Mouse (Mus musculus): ENCODE data around the gene Slfn8. TPM values are rescaled to one million over a fixed set of nuclear protein-coding genes. Genes with fewer than 3 reads are reported as not detected.
"Not testable (repeated sequence)": the region's sequence is repeated elsewhere in the genome, so short reads cannot be mapped to it uniquely, and the experiment has no call there.

Gene Slfn8
- total RNA-seq, 2 experiments from 2014 or later = 0.11 to 0.21 TPM

- DNase-seq (ENCODE audit: low spot score) = peak; percentile 31
Measured at GRCm38 (mm10) chr11:82991469-82992166, 29.0 kb downstream of the Slfn8 start, which contains the start of gene Slfn9. Gene Slfn9 (minus strand): TSS chr11:82991830.

GRCm38 (mm10) chr11:82990612-82991385 is 29.8 kb downstream of the Slfn8 start:
- DNase-seq (ENCODE audit: low spot score) = peak; percentile 22

- no peak for DNase-seq (ENCODE audit: low spot score)
Measured at GRCm38 (mm10) chr11:82989357-82989756, 31.3 kb downstream of the Slfn8 start.

- no peak for DNase-seq (ENCODE audit: low spot score)
Measured at GRCm38 (mm10) chr11:82987621-82988020, 33.0 kb downstream of the Slfn8 start.

GRCm38 (mm10) chr11:82983193-82983592 is 37.4 kb downstream of the Slfn8 start:
- peak; percentile 44 for DNase-seq (ENCODE audit: low spot score)

DNA sequence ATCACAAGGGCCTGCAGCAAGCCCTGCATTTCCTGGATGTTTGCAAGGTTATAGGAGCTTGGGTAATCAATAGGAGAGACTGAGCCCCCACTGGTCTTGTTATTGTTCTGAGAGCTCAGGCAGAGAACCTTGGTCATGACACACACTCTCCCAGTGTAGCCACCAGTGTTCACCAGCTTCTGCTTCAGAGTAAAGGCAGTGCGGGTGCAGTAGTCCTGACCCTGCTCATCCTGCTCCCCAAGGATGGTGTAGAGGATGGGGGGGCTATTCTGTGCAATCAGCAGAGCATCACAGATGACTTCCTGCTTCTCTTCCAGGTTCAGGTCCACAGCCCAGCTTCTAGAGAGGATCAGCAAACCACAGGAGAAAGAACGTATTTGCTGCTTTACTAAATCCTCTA is 38.2 kb downstream of the Slfn8 start:
- not testable (repeated sequence) for DNase-seq (ENCODE audit: low spot score)

GRCm38 (mm10) chr11:82973916-82974315 is 46.7 kb downstream of the Slfn8 start:
- DNase-seq (ENCODE audit: low spot score) = no peak

DNA sequence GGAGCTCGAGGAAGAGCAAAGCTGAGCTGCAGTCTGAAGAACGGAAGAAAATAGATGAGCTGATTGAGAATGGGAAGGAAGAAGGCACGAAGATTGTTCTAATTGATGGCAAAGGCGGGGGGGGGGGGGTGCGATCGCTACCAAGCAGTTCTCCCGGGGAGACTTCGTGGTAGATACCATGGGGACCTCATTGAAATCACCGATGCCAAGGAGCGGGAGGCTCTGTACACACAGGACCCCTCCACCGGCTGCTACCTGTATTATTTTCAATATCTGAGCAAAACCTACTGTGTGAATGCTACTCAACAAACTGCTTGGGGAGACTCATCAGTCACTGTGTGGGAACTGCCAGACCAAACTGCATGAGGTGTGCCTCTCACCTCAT is 49.0 kb downstream of the Slfn8 start:
- no peak for DNase-seq (ENCODE audit: low spot score)

- no peak for DNase-seq (ENCODE audit: low spot score)
Measured at GRCm38 (mm10) chr11:82970712-82971589, 49.7 kb downstream of the Slfn8 start.

DNA sequence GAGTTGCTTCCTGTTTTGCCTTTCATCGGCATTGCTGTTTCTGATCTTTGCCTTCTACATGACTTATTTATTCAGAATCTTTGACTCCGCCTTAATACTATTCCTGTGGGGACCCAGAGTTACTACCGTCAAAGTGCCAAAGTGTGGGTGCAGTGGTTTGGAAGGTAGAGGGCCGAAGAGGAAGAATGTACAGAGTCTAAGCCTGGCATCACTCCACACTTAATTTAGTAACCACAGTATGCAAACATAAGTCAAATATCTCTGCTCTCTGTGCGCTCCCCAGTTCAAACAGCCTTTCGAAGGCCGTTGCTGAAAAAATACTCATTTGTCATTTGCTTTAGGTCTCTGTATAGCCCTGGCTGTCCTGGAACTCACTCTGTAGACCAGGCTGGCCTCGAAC is 58.4 kb downstream of the Slfn8 start:
- DNase-seq (ENCODE audit: low spot score) = no peak

DNA sequence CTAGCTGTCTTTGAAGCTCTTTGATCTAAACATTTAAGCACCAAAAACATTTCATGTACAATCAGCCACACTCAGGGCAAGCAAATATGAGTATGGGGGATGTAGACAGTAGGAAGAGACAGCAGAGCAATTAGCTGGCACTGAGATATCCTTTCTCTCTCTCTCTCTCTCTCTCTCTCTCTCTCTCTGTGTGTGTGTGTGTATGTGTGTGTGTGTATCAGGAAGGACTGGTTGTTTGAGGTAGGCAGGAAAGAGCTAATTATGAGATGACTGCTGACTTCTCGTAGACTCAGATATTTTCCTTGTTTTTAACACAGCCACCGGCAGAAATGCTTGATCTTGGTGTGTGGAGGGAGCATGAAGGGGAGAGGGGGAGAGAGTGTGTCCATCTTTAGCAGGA is 58.9 kb downstream of the Slfn8 start:
- no peak for DNase-seq (ENCODE audit: low spot score)

GRCm38 (mm10) chr11:82959613-82960012 is 61.0 kb downstream of the Slfn8 start:
- DNase-seq (ENCODE audit: low spot score) = peak; percentile 60

GRCm38 (mm10) chr11:82956925-82957324 is 63.7 kb downstream of the Slfn8 start:
- no peak for DNase-seq (ENCODE audit: low spot score)

- no peak for DNase-seq (ENCODE audit: low spot score)
Measured at GRCm38 (mm10) chr11:82954631-82955030, 66.0 kb downstream of the Slfn8 start.

GRCm38 (mm10) chr11:82952612-82953542 is 67.7 kb downstream of the Slfn8 start:
- no peak for DNase-seq (ENCODE audit: low spot score)

Small RNA genes lying within 50 kb of the gene (microRNA-seq; reads per million reads assigned to microRNA genes)
- gene Gm27598 = not detected
- not detected for gene Mir7679

Other genes starting within 250 kb of the Slfn8 start
- gene Lig3, start 239.7 kb downstream of the Slfn8 start, total RNA-seq (2021) = 10 to 100 TPM; 17.0 to 17.1 TPM
- gene Rffl, start 149.6 kb downstream of the Slfn8 start, total RNA-seq (2021) = 1 to 10 TPM; 6.3 to 7.4 TPM
- gene Rad51d, start 130.2 kb downstream of the Slfn8 start, total RNA-seq (2021) = 1 to 10 TPM; 2.9 to 4.7 TPM
- gene Fndc8, start 128.7 kb downstream of the Slfn8 start, total RNA-seq (2021) = not detected
- 10 to 100 TPM; 10.4 to 13.9 TPM for gene Nle1, start 112.4 kb downstream of the Slfn8 start, total RNA-seq (2021)
- gene Unc45b, start 110.3 kb downstream of the Slfn8 start, total RNA-seq (2021) = 100 to 1,000 TPM; 186 to 189 TPM
- gene Slfn5, start 69.5 kb downstream of the Slfn8 start, total RNA-seq (2021) = 10 to 100 TPM; 16.5 to 24.1 TPM
- gene Slfn9, start 29.0 kb downstream of the Slfn8 start, total RNA-seq (2021) = under 1 TPM; 0.14 to 0.28 TPM
- 1 to 10 TPM in 1 of 2 experiments, under 1 TPM in 1; 0.62 to 1.2 TPM for gene Slfn2, start 44.3 kb upstream of the Slfn8 start, total RNA-seq (2021)
- gene Slfn1, start 96.0 kb upstream of the Slfn8 start, total RNA-seq (2021) = not detected
- under 1 TPM in 1 of 2 experiments, not detected in 1; 0.14 TPM for gene Slfn4, start 154.4 kb upstream of the Slfn8 start, total RNA-seq (2021)
- 1 to 10 TPM in 1 of 2 experiments, under 1 TPM in 1; 0.41 to 1.3 TPM for gene Slfn3, start 170.5 kb upstream of the Slfn8 start, total RNA-seq (2021)

Data from gastrocnemius, adult 18-20 months (tissue).